In the genomic region with DNA sequence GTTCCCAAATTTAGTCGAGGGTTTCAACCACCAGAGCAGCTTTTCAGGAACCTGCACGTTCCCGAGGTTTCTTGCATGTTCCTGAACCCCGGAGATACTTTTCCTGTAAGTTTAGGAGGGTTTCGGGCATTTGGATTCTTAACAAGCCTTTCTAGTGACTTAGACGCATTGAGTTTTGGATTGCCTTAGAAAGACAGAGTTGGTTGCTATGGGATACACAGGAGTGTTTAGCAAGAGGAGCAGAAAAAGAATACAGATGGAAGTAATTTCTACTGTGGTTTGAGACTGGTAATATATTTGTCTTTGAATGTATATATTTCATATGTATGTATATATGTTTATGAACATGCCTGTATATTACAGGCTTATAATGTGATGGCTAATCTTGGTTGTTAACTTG, we compare ENCODE assay signal across 27 mouse cellular contexts.
"Had no signal": no experiment of that assay in that cellular context is flagged by ENCODE, and none has a peak within 500 bp of the region (broad histone marks: within the 10 kb centered on the region; RNA-seq: fewer than 3 reads in every experiment).

No protein-coding gene starts in this region.

- H3K4me2 ChIP-seq: heart, embryonic 12.5 days; hindbrain, embryonic 12.5 days; hindbrain, embryonic 14.5 days; intestine, embryonic 15.5 days; limb, embryonic 12.5 days; liver, embryonic 11.5 days; liver, embryonic 13.5 days had no signal

- H3K27me3 ChIP-seq: heart, embryonic 12.5 days; hindbrain, embryonic 12.5 days; intestine, embryonic 15.5 days; limb, embryonic 12.5 days; liver, embryonic 13.5 days had no signal

- DNase-seq: gastrocnemius, adult 2 months; gastrocnemius, postnatal 10 days; gastrocnemius, postnatal 25 days; heart, adult 18-20 months; heart, postnatal 10 days; heart, postnatal 4 days; kidney, adult 18-20 months; kidney, adult 8-10 months; kidney, postnatal 10 days; kidney, postnatal 25 days; kidney, postnatal 4 days; liver; liver, embryonic 13.5 days had no signal

- H3K27ac ChIP-seq: gastrocnemius, adult 2 months; heart, embryonic 10.5 days; hindbrain, embryonic 10.5 days; hindbrain, embryonic 12.5 days; hindbrain, embryonic 14.5 days; intestine, embryonic 15.5 days; layer of hippocampus, adult 2 months; left cerebral cortex, adult 2 months; limb, embryonic 10.5 days; limb, embryonic 12.5 days; liver, embryonic 13.5 days had no signal

- H3K9ac ChIP-seq: heart, embryonic 12.5 days; hindbrain, embryonic 12.5 days; hindbrain, embryonic 14.5 days; intestine, embryonic 15.5 days; limb, embryonic 12.5 days; liver, embryonic 13.5 days had no signal

- H3K9me3 ChIP-seq: heart, embryonic 10.5 days; heart, embryonic 12.5 days; hindbrain, embryonic 10.5 days; intestine, embryonic 15.5 days; limb, embryonic 10.5 days had no signal

- H3K4me1 ChIP-seq: heart, embryonic 10.5 days; heart, embryonic 12.5 days; hindbrain, embryonic 10.5 days; hindbrain, embryonic 12.5 days; intestine, embryonic 15.5 days; limb, embryonic 10.5 days; liver, embryonic 13.5 days had no signal

- H3K36me3 ChIP-seq: heart, embryonic 10.5 days; heart, embryonic 12.5 days; hindbrain, embryonic 10.5 days; hindbrain, embryonic 12.5 days; intestine, embryonic 15.5 days; limb, embryonic 10.5 days; limb, embryonic 12.5 days; liver, embryonic 13.5 days had no signal

- ATAC-seq: hindbrain, embryonic 16.5 days; inflammation-experienced regulatory T-cells, adult 6 months; intestine, embryonic 15.5 days; intestine, postnatal 0 days had no signal

- H3K4me3 ChIP-seq: gastrocnemius, adult 2 months; heart, embryonic 10.5 days; heart, embryonic 12.5 days; hindbrain, embryonic 10.5 days; hindbrain, embryonic 12.5 days; intestine, embryonic 15.5 days; layer of hippocampus, adult 2 months; left cerebral cortex, adult 2 months; limb, embryonic 10.5 days; limb, embryonic 12.5 days; liver, embryonic 13.5 days had no signal
